Mouse (Mus musculus) spleen, embryonic (tissue): ENCODE measurements around the gene Dhx8.

Experiments used
- CTCF ChIA-PET: fragments of 350-600 bp; sonication (Branson Sonifier 250); formaldehyde crosslinking; loops from one replicate; lab custom pipeline; 2022; lab: Charles Lee

Dhx8 gene

DNA sequence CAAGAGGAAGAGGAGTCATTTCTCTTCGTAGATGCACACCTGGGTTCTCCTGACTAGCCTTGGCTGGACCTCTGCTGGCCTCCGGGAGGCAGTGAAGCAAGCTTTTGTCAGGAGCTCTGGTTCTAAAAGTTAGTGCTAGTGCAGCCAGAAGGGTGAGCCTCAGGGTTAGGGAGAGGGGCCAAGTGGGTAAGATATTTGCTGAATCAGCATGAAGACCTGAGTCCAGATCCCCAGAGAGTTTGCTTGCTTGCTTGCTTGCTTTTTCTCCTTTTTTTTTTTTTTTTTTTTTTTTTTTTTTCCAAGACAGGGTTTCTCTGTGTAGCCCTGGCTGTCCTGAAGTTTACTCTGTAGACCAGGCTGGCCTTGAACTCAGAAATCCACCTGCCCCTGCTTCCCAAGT, 64.6 kb downstream of the Dhx8 start:
- CTCF ChIA-PET = no interaction called here

DNA sequence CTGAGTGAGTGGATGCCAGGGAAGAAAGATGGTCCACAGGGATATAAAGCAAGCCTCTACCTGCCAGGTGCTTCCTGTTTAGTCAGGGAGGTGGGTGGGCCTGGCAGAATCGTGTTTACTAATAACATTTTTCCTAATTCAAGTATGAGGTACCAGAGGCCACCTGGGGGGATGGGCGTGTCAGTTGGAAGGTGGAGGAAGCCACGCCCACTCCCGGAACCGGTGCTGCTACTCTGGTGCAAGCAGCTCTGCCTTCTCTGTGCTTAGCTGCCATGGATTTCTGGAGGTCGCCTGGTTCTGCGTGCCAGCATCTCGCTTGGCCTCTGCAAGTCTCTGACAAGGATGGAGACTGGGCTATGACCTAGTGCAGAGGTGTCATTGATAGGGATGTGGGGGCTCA, 65.4 kb downstream of the Dhx8 start:
- CTCF ChIA-PET = no interaction called here

DNA sequence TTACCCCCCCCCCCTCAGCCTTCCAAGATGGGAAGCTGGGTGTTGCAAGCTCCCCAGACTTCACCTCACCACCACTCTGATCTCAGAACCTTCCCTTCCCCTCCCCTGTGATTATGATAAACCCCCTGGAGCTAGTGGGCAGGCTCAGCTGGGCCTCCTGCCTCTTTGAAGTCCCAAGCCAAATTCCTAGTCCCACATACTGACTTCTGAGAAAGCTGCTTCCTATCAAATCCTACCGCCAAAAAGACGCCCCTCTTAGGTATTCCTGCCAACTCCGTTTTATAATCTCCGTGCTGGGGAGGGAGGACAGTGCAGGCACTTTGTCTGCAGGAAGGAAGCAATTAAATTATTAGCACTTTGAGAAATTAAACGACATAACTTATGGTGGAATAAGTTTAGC, 68.7 kb downstream of the Dhx8 start:
- CTCF ChIA-PET = no interaction called here

DNA sequence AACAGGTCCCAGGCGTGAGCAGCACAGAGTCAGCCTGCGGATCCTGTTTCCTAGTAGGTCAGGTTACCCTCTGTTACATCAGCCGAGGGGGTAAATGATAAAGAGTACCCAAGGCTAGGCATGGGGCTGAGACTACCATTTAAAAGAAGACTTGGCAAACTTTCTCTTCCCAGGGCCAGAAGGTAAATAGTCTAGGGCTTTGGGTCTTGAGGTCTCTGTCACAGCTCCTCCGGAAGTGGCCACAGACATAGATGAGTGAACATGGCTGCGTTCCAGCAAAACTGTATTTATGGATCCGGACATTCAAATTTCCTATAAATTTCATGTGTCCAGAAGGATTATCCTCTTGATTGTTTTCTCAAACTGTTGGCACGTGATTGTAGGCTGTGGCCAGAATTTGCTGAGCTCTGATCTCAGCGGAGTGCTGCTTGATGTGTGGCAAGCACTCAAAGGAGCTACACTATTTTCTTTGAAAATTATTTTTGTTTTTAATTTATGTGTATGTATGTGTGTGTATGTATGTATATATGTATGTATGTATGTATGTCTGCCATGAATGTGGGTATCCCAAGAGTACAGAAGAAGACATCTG, 72.5 kb downstream of the Dhx8 start:
- CTCF ChIA-PET = no interaction called here

DNA sequence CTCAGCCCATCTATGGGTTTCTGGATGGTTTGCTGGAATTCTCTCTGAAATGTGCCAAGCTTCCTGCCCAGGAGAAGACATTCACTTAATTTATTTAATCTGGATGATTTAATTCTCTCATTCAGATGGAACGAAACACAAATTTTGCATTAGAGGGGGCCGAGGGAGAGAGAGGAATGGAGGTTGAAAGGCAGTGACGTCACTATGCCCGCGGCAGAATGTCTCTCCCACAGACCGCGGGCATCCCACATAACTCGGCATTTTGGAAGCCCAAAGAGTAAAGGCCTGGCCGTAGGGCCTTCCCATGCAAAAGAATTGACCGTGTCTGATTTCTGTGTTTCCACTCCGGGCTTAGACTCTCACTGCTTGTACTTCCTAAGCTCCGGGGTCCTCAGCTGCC, 74.0 kb downstream of the Dhx8 start:
- CTCF ChIA-PET = no interaction called here

DNA sequence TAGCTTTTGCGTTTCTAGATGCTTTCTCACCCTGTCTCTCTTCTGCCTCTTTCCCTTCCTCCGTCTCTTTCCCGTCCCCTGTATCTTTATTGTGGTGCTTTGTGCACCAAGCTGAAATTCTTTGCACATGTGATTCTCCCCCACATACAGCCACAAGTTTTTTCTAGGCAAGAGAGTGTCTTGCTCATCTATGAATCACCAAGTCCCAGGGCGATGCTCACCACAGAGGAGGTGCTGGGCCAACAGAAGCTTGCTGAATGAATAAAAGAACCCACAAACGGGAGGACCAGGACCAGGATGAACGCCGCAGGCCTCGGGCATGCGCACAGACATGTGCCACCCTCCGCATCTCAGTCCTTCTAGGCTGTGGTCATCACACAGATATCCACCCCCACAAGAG, 74.5 kb downstream of the Dhx8 start:
- CTCF ChIA-PET = no interaction called here

DNA sequence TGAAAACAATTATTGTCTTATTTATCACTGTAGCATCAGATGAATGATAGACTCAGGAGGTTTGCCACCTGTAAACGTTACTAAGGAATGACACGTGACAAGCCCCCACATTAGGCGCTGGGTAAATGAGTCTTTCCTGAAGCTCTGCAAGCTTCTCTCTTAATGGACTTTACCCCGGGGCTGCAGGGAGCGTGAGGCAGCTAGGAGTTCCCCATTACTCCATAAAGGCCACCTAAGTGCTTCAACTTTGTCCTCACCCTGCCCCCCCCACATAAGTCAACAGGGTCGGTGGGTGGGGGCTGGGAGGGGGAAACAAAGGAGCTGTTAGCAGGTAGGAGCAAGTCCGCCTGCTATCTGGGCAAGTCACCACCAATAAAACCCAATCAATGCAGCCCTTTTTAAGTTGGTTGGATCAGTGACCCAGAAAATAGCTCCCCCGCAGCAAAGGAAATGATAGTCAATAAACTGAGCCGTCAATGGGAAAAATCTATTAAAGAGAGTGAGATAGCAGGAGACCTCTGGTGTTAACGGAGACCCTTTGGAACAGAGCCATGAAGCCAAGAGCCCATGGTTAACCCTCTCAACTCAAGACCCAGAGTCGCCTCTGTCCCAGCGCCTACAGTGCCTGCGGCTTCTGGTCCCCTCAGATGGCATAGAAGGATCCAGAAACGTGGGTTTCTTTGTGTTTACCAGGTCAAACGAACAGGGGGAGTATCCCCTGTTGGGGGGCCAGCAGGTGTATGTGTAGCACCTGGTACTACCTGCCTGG, 76.5 kb downstream of the Dhx8 start:
- CTCF ChIA-PET = no interaction called here

DNA sequence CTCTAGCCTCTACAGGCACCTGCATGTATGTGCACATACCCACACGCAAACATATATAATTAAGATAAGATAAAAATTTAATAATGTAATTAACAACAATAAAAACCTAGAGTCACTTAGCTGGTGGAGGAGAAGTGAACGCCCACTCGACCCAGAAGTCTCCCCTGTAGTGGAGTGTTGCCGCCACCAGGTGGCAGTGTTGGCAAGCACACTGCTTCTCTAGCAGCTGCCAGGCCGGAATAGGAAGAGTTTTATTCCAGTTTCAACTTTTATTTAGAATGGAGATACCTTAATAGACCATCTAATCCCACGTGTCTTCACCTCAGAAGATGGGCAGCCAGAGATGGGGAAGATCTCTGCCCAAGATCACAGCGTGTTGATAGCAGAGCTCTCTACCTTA, 80.5 kb downstream of the Dhx8 start:
- CTCF ChIA-PET = no interaction called here

DNA sequence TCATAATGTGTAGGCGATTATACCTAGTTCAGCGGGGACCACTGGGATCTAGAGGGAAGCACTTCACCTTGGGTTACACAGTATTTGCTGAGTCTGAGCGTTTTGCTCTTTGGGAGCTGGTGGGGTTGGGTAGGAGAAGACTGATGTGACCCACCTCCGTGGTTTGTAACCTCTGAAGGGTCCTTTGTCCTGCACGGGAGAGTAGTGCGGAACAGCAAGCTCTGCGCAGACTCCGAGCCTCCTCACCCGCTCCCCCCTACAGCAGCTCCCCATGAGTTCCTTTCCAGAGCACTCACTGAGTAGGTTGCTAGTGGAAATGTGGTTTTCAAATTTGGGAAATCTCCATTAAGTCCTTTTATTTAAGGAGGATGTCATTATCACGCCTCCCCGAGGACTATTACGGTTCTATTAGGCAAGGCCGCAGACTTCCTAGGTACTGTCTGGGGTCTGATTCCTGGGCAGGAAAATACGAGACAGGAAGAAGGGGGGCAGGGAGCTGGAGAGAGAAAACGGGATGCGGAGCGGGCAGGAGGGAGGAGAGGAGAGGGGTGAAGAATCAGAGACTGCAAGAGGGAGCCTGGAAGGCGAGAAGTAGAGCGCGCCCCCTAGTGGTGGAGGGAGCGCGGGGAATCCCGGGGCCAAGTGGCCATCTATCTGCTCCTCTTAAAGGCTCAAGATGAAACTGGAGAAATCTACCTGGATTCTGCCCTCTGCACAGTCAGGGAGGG, 81.8 kb downstream of the Dhx8 start:
- CTCF ChIA-PET = interaction anchor here (0.6 to 0.8 kb wide), 2 partner anchors 18 to 67 kb away, joined by 3 read pairs; no protein-coding TSS in a partner anchor

DNA sequence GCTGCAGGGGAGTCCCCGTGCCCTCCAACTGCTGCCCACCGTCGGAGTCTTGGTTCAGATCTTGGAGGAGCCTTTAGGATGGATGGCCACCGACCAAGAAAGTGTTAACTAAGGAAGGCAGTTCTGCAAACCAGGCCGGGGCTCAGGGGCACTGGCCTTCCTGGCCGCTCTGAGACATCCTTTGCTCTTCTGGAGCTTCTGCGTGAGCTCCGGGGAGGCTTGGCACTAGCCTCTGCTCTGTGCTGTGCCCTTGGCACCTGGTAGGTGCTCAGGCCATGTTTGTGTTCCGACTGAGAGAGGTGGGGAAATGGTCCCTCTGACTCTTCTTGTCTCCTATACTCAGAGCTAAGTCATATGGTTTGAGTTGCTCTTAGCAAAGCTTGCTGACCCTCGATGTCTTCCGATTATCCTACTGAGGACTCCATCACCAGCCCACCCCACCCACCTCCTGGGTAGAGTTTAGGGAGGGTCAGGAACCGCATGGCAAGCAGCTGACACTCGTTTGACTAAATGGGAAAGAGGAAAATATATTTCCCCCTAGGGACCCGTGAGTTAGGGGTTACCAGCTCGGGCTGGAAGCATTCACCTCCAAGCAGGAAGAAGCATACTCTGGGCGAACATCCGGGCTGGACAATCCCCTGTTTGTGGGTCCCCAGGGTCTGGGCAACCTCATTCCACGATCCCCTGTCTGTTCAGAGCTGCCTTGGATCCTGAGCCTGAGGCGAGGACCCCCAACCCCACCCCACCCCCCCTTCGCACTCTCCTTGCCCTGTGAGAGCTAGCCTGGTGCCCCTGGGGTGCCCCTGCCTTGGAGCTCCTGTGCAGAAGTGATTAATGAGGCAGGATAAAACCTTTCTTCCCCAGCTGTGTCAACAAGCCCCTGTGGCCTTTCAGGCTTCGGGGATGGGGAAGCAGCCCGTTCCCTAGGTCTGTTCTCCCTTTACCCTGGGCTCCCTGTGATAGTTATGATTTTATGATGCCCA, 82.7 kb downstream of the Dhx8 start:
- CTCF ChIA-PET = interaction anchor here (0.6 to 0.8 kb wide), 2 partner anchors 19 to 66 kb away, joined by 3 read pairs; no protein-coding TSS in a partner anchor
